Mouse (Mus musculus): Measurements from ENCODE around the gene Eng.

GRCm38 (mm10) chr2:32646379-32647056 lies at the start of gene Eng:
- TF ChIP-seq CTCF (IDR thresholded peaks at IDR 0.05; ENCODE audit: low read depth, low read length) (no peak), POLR2A (IDR thresholded peaks at IDR 0.05; ENCODE audit: borderline replicate concordance, low read depth, low read length) (no peak)
